Mouse (Mus musculus): ENCODE data around the gene Tlk2. TPM values are rescaled to one million over a fixed set of nuclear protein-coding genes. Genes with fewer than 3 reads are reported as not detected.

Tlk2 gene
- polyA plus RNA-seq, 1 experiment, result 262 TPM

DNA sequence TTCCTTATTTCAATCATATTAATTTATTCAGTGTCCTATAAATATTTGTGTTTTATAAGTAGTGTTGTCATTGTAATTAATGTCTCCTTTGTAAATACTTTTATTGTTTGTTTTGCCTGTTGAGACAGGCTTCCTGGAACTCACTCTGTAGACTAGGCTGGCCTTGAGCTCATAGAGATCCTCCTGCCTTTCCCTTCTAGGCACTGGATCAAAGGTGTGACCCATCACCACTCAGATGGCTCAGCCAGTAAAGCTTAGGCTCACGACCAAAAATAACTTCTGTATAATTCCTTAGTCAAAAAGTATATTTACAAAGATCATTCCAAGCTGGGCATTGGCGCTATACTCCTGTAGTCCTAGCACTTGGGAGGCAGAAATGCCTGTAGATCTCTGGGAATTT is 39.2 kb downstream of the Tlk2 start:
- WGBS, result 76% methylated on average over 2 of the region's 2 CpGs
- Histone ChIP-seq H3K4me3 (ENCODE audit: insufficient read depth, low read depth, low read length) (no peak overlapping the region), H3K4me1 (ENCODE audit: control insufficient read depth, insufficient read depth, low read length) (no peaks in the 10 kb centered on the region), H3K27ac (ENCODE audit: insufficient read depth, low read depth, low read length) (no peak overlapping the region)
- TF ChIP-seq POLR2A (IDR thresholded peaks at IDR 0.05; ENCODE audit: insufficient read depth, low read depth, low read length) (no peak), CTCF (IDR thresholded peaks at IDR 0.05; ENCODE audit: insufficient read depth, low read depth, low read length) (no peak)

DNA sequence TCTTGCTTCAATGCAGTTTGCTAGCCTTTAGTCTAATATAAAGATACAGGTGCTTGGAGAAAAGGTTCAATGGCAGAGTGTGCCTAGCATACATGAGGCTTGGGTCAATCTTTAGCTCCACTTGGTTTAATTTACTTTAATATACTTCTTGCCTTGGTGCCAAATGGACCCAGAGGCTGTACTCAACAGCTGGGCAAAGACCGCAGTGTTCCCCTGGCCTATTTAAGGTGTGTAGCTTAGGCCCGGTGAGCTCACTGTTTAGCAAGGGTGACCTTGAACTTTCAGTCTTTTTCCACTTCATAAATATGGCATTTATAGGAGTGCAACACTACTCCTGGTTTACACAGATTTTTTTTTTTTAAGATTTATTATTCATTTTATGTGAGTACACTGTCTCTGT is 55.9 kb downstream of the Tlk2 start:
- WGBS, result 96% methylated on average over 2 of the region's 2 CpGs
- Histone ChIP-seq H3K27ac (ENCODE audit: insufficient read depth, low read depth, low read length) (no peak overlapping the region), H3K4me3 (ENCODE audit: insufficient read depth, low read depth, low read length) (no peak overlapping the region), H3K4me1 (ENCODE audit: control insufficient read depth, insufficient read depth, low read length) (no peaks in the 10 kb centered on the region)
- TF ChIP-seq POLR2A (IDR thresholded peaks at IDR 0.05; ENCODE audit: insufficient read depth, low read depth, low read length), result no peak
- no peak for TF ChIP-seq CTCF (IDR thresholded peaks at IDR 0.05; ENCODE audit: insufficient read depth, low read depth, low read length)

DNA sequence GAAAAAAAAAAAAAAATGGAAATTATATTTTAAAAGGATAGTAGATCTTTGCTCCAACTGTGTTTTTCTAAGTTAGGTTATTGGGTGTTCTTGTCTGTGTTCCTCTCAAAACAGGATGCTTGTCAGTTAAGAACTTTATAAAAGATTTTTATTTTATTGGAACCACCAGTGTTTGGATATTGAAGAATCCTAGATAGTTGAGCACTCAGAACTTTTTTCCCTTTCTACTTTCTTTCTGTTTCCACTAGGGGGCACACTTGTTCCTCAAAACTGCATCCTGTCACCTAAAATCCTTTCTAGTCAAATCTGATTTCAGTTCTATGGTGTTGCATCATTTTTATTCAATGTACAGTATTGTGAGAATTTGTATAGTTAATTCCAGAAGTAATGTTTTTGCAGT is 62.4 kb downstream of the Tlk2 start:
- H3K4me1 ChIP-seq (ENCODE audit: control insufficient read depth, insufficient read depth, low read length), result no peaks in the 10 kb centered on the region
- no peak overlapping the region for H3K27ac ChIP-seq (ENCODE audit: insufficient read depth, low read depth, low read length)
- TF ChIP-seq CTCF (IDR thresholded peaks at IDR 0.05; ENCODE audit: insufficient read depth, low read depth, low read length) (no peak), POLR2A (IDR thresholded peaks at IDR 0.05; ENCODE audit: insufficient read depth, low read depth, low read length) (no peak)
- no peak overlapping the region for H3K4me3 ChIP-seq (ENCODE audit: insufficient read depth, low read depth, low read length)

DNA sequence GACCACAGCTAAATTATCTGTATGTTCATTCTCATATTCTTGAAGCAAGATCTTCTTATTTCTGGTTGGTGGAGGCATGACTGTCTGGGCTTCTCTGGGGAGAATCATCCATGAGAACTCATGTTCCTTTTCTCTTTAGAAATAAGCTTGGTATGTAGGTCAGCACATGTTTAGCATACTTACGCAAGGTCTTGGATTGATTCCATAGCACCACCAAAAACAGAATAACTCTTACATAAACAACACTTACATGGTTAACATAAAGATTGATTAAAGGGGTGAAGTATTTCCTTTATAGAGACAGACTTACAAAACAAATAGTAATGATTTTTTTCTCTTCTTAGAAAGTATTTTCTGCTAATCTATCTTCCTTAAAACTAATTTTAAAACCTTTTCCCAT is 67.8 kb downstream of the Tlk2 start:
- H3K27ac ChIP-seq (ENCODE audit: insufficient read depth, low read depth, low read length), result no peak overlapping the region
- WGBS, result 87% methylated on average over 1 of the region's 1 CpGs
- no peak overlapping the region for H3K4me3 ChIP-seq (ENCODE audit: insufficient read depth, low read depth, low read length)
- no peak for TF ChIP-seq POLR2A (IDR thresholded peaks at IDR 0.05; ENCODE audit: insufficient read depth, low read depth, low read length)
- TF ChIP-seq CTCF (IDR thresholded peaks at IDR 0.05; ENCODE audit: insufficient read depth, low read depth, low read length), result no peak
- no peaks in the 10 kb centered on the region for H3K4me1 ChIP-seq (ENCODE audit: control insufficient read depth, insufficient read depth, low read length)

DNA sequence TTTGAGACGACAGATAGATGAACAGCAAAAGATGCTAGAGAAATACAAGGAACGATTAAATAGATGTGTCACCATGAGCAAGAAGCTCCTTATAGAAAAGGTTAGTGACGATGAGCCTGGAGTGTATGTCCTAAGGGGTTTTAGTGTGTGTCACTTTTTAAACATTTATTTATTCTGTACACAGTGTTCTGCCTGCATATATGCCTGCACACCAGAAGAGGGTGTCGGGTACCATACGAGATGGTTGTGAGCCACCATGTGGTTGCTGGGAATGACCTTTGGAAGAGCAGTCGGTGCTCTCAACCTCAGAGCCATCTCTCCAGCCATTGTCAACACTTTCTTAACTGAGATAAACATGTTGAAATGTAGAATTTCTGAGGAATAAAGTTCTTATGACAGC is 68.2 kb downstream of the Tlk2 start:
- TF ChIP-seq CTCF (IDR thresholded peaks at IDR 0.05; ENCODE audit: insufficient read depth, low read depth, low read length), result no peak
- TF ChIP-seq POLR2A (IDR thresholded peaks at IDR 0.05; ENCODE audit: insufficient read depth, low read depth, low read length), result no peak
- Histone ChIP-seq H3K4me3 (ENCODE audit: insufficient read depth, low read depth, low read length) (no peak overlapping the region), H3K4me1 (ENCODE audit: control insufficient read depth, insufficient read depth, low read length) (no peaks in the 10 kb centered on the region), H3K27ac (ENCODE audit: insufficient read depth, low read depth, low read length) (no peak overlapping the region)
- WGBS, result 89% methylated on average over 6 of the region's 6 CpGs

DNA sequence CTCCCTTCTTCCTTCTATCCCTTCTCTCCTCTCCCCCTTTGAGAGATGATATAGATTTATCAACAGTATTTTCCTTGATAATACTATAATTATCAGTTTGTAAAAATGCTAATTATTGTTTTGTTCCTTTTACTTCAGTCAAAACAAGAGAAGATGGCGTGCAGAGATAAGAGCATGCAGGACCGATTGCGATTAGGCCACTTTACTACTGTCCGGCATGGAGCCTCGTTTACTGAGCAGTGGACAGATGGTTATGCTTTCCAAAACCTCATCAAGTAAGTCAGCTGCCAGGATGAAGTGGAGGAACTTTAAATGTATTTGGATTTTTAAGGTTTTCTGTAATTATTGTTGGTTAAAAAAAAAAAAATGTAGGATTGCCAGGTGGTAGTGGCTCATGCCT is 68.7 kb downstream of the Tlk2 start:
- WGBS, result 73% methylated on average over 5 of the region's 5 CpGs
- Histone ChIP-seq H3K27ac (ENCODE audit: insufficient read depth, low read depth, low read length) (no peak overlapping the region), H3K4me3 (ENCODE audit: insufficient read depth, low read depth, low read length) (no peak overlapping the region), H3K4me1 (ENCODE audit: control insufficient read depth, insufficient read depth, low read length) (no peaks in the 10 kb centered on the region)
- TF ChIP-seq POLR2A (IDR thresholded peaks at IDR 0.05; ENCODE audit: insufficient read depth, low read depth, low read length) (no peak), CTCF (IDR thresholded peaks at IDR 0.05; ENCODE audit: insufficient read depth, low read depth, low read length) (no peak)

DNA sequence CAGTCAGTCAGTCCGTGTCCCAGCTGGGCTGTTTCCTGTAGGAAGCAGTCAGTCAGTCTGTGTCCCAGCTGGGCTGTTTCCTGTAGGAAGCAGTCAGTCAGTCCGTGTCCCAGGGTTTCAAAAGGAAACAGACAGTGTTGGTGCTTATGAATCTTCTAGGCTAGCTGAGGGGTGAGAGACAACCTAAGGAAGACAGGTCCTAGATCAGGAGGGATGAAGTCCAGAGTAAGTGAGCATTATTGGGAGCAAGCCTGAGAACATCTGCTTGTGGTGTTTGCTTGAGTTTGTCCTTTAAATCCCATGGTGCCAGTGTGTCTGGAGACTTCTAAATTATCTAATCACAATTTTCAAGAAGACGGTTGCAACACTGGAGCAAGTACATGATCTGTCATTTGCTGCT is 81.1 kb downstream of the Tlk2 start:
- 69% methylated on average over 3 of the region's 3 CpGs for WGBS
- H3K4me1 ChIP-seq (ENCODE audit: control insufficient read depth, insufficient read depth, low read length), result no peaks in the 10 kb centered on the region
- no peak overlapping the region for H3K4me3 ChIP-seq (ENCODE audit: insufficient read depth, low read depth, low read length)
- H3K27ac ChIP-seq (ENCODE audit: insufficient read depth, low read depth, low read length), result no peak overlapping the region
- TF ChIP-seq CTCF (IDR thresholded peaks at IDR 0.05; ENCODE audit: insufficient read depth, low read depth, low read length), result no peak
- TF ChIP-seq POLR2A (IDR thresholded peaks at IDR 0.05; ENCODE audit: insufficient read depth, low read depth, low read length), result no peak

DNA sequence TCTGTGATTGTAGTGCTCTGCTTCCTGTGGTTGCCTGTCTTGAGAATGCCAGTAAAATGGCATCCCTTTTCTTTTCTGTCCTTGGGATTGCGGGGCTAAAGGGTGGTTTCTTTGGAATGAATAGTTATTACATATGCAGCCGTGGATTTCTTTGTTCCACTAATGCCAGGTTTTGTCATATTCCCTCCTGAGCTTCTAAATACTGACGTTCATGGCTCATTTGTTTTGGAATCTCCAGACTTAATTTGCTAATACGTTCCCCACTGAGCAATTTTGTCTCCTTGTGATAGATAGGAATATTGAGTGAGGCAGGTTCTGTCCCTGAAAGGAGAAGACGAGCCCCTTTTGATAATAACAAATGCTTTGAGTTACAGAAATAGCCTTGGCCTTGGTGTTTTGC is 82.5 kb downstream of the Tlk2 start:
- TF ChIP-seq CTCF (IDR thresholded peaks at IDR 0.05; ENCODE audit: insufficient read depth, low read depth, low read length), result no peak
- no peak for TF ChIP-seq POLR2A (IDR thresholded peaks at IDR 0.05; ENCODE audit: insufficient read depth, low read depth, low read length)
- Histone ChIP-seq H3K4me1 (ENCODE audit: control insufficient read depth, insufficient read depth, low read length) (peaks cover 3% of the 10 kb centered on the region; the same call in 1 of the 2 replicates), H3K4me3 (ENCODE audit: insufficient read depth, low read depth, low read length) (no peak overlapping the region), H3K27ac (ENCODE audit: insufficient read depth, low read depth, low read length) (no peak overlapping the region)
- 31% methylated on average over 5 of the region's 5 CpGs for WGBS

DNA sequence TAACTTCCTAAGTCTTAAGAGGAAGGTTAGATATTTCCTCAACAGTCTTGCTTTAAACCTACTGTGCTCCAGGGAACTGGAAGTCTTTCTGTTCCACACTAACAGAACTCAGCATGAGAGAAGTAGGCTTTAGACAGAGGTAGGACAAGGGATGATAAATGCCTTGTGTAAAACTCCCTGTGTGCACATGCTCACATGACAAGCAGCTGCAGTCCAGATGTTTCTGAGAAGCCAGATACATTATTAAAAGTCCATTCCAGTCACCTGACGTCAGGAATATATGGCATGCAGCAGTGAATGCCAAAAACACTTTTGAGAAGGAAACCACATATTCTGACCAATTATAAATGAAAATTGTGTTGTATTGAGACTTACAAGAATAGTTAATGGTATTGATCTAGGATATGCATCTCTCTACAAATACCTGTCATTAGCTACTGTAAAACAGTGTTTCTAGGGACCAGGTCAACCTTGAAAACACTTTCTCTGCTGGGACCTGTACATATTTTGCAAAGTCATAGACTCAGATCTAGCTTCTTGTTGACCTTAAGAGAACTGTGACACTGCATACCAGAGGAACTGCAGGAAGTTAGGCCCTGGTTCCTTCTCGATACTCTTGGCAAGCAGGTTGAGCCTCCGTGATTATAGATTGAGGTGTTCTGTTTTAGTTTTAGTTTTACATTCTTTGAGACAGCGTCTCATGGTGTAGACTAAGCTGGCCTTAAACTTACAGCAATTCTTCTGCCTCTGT is 83.2 kb downstream of the Tlk2 start:
- peaks cover 5% of the 10 kb centered on the region; the same call in 1 of the 2 replicates for H3K4me1 ChIP-seq (ENCODE audit: control insufficient read depth, insufficient read depth, low read length)
- TF ChIP-seq CTCF (IDR thresholded peaks at IDR 0.05; ENCODE audit: insufficient read depth, low read depth, low read length) (no peak), POLR2A (IDR thresholded peaks at IDR 0.05; ENCODE audit: insufficient read depth, low read depth, low read length) (no peak)

More for the DNA sequence above, 83.2 kb downstream of the Tlk2 start:
- 83% methylated on average over 4 of the region's 4 CpGs for WGBS
- no peak overlapping the region for H3K27ac ChIP-seq (ENCODE audit: insufficient read depth, low read depth, low read length)
- no peak overlapping the region for H3K4me3 ChIP-seq (ENCODE audit: insufficient read depth, low read depth, low read length)

Data from olfactory bulb, adult 2 months (tissue).